Mouse (Mus musculus) left cerebral cortex, postnatal 25 days (tissue): Measurements from ENCODE around the gene Spa17. TPM values are rescaled to one million over a fixed set of nuclear protein-coding genes. Genes with fewer than 3 reads are reported as not detected.

Experiments
- DNase-seq, 2 experiments: peaks; one replicate each; pipeline ENCODE4 v3.0.0; 2022; ENCODE audit warnings: low spot score in 2 of 2, mixed read lengths in 1 of 2
- intact Hi-C: fragments of 180-260 bp; cut with DNase I; formaldehyde crosslinking; loops from one replicate; pipeline ENCODE4 v1.15.1; 2025
- total RNA-seq, 2 experiments: library from RNA; stranded (reverse); gene quantifications; 2 replicates each; pipeline ENCODE4 v1.2.3; 2021

Gene Spa17
- total RNA-seq, 2 experiments from 2014 or later: 1.1 to 1.7 TPM

GRCm38 (mm10) chr9:37569231-37569835 is 44.2 kb downstream of the Spa17 start:
- intact Hi-C loops: loop anchor here (2.0 to 5.0 kb wide), 3 partner anchors 55 to 363 kb away; no protein-coding TSS in a partner anchor
- DNase-seq: peak in 1 of 2 experiments; percentile 6

GRCm38 (mm10) chr9:37568605-37569214 is 44.8 kb downstream of the Spa17 start:
- intact Hi-C loops: loop anchor here (1.0 to 5.0 kb wide), 5 partner anchors 12 to 364 kb away; partner anchors contain the start of gene Nrgn
- DNase-seq: no peak

- DNase-seq: peak in 1 of 2 experiments; percentile 95
- intact Hi-C loops: loop anchor here (1.0 to 5.0 kb wide), 5 partner anchors 12 to 364 kb away; partner anchors contain the start of gene Nrgn
These were observed 45.5 kb downstream of the Spa17 start for GRCm38 (mm10) chr9:37567892-37568604.

GRCm38 (mm10) chr9:37567454-37567853 is 46.1 kb downstream of the Spa17 start:
- DNase-seq: peak in 1 of 2 experiments; percentile 54
- intact Hi-C loops: loop anchor here (5.0 kb wide), 2 partner anchors 110 to 365 kb away; no protein-coding TSS in a partner anchor

GRCm38 (mm10) chr9:37567019-37567418 is 46.5 kb downstream of the Spa17 start:
- intact Hi-C loops: loop anchor here (5.0 kb wide), 2 partner anchors 110 to 365 kb away; no protein-coding TSS in a partner anchor
- no peak for DNase-seq

GRCm38 (mm10) chr9:37563805-37564204 is 49.7 kb downstream of the Spa17 start:
- intact Hi-C loops: no loop called here
- peak in 1 of 2 experiments; percentile 0 for DNase-seq

GRCm38 (mm10) chr9:37560617-37561016 is 52.9 kb downstream of the Spa17 start:
- peak in 1 of 2 experiments; percentile 1 for DNase-seq
- intact Hi-C loops: no loop called here

GRCm38 (mm10) chr9:37556366-37556765 is 57.2 kb downstream of the Spa17 start:
- peak; percentile 35 to 85 for DNase-seq
- intact Hi-C loops: loop anchor here (1.0 to 2.0 kb wide), 2 partner anchors 12 to 68 kb away; no protein-coding TSS in a partner anchor

- intact Hi-C loops: loop anchor here (5.0 kb wide), 1 partner anchor 122 kb away; no protein-coding TSS in a partner anchor
- peak; percentile 51 to 87 for DNase-seq
These were observed 58.4 kb downstream of the Spa17 start, which contains the start of gene Siae for GRCm38 (mm10) chr9:37554838-37555748. TSS of gene Siae (plus strand) at chr9:37555698.

- DNase-seq: peak in 1 of 2 experiments; percentile 6
- intact Hi-C loops: loop anchor here (5.0 kb wide), 1 partner anchor 123 kb away; no protein-coding TSS in a partner anchor
These were observed 59.2 kb downstream of the Spa17 start for GRCm38 (mm10) chr9:37554279-37554678.

Other genes with a start within 250 kb of the Spa17 start
- gene Hepacam, start 246.4 kb downstream of the Spa17 start, total RNA-seq: 10 to 100 TPM; 56.9 to 63.7 TPM
- gene Robo4, start 211.8 kb downstream of the Spa17 start, total RNA-seq: 1 to 10 TPM; 6.7 to 7.3 TPM
- 10 to 100 TPM; 33.4 to 33.6 TPM for gene Robo3, start 180.5 kb downstream of the Spa17 start, total RNA-seq
- 10 to 100 TPM; 20.9 to 23.0 TPM for gene Msantd2, start 124.4 kb downstream of the Spa17 start, total RNA-seq
- gene Esam, start 85.6 kb downstream of the Spa17 start, total RNA-seq: 10 to 100 TPM; 20.2 to 21.6 TPM
- 1 to 10 TPM; 3.5 to 4.4 TPM for gene Vsig2, start 74.5 kb downstream of the Spa17 start, total RNA-seq
- 1,000 to 10,000 TPM; 2,274 to 2,374 TPM for gene Nrgn, start 60.8 kb downstream of the Spa17 start, total RNA-seq
- gene Siae, start 58.0 kb downstream of the Spa17 start, total RNA-seq: 10 to 100 TPM; 20.3 to 24.2 TPM
- gene Tbrg1, start 43.6 kb upstream of the Spa17 start, total RNA-seq: 10 to 100 TPM; 53.0 to 54.5 TPM
- not detected for gene Panx3, start 55.5 kb upstream of the Spa17 start, total RNA-seq
- not detected for gene Olfr160, start 102.5 kb upstream of the Spa17 start, total RNA-seq
- not detected for gene Olfr874, start 131.4 kb upstream of the Spa17 start, total RNA-seq
- not detected for gene Olfr875, start 158.1 kb upstream of the Spa17 start, total RNA-seq
- gene Olfr876, start 189.3 kb upstream of the Spa17 start, total RNA-seq: not detected
- gene Olfr877, start 240.5 kb upstream of the Spa17 start, total RNA-seq: under 1 TPM in 1 of 2 experiments, not detected in 1; 0.16 TPM